Mouse (Mus musculus) R1 (cell line): ENCODE measurements at regions not wholly inside any gene's neighbourhood (a gene's known extent, or its start where the extent isn't known, plus 50 kb on each side); places are given as distances from the start of the nearest gene placed in this dataset.
A peak's percentile ranks its signal among the peaks of the same experiment; 100 is the strongest.

Experiments
- DNase-seq: peaks from one replicate; pipeline ENCODE4 v3.0.0-alpha.2; 2018; ENCODE audit warnings: low read depth, low spot score

GRCm38 (mm10) chr7:83161226-83161625, 294.1 kb downstream of the Mex3b start:
- no peak for DNase-seq

GRCm38 (mm10) chr7:83162868-83163267, 295.7 kb downstream of the Mex3b start:
- no peak for DNase-seq

DNA sequence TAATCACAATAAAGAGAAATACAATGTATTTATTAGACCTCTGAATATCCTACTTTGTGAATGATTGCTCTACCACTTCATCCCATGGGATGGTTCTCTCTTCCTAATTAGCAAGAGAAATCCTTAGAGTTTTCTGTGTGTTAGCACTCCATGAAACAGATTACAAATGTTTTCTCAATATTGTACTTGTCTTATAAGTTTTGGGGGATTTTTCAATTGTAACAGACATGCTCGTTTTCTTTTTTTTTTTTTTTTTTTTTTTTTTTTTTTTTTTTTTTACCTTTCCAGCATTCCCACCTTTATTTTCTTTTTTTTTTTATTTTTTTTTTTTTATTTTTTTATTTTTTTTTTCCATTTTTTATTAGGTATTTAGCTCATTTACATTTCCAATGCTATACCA, 312.3 kb downstream of the Mex3b start:
- no peak for DNase-seq

- DNase-seq = peak; percentile 58
These were observed 319.2 kb downstream of the Mex3b start for GRCm38 (mm10) chr7:83186341-83186740.

- DNase-seq = no peak
These were observed 328.9 kb downstream of the Mex3b start for GRCm38 (mm10) chr7:83195896-83196537.

DNA sequence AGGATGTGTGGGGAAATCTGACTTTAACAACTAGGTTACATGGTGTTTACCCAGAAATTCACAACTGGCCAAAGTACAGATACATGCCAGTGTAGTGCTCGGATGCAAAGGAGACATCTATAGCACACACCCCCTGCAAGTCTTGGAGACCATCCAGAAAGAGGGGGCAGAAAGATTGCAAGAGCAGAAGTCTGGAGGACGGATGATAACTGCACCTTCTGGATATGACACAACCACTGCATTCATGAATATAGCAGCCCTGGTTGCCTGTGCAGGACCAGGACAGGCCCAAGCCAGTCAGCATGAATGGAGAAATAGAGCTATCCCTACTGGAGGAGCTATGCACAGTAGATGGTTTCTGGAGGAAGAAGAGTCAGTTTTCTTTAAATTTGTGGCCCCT, 330.4 kb downstream of the Mex3b start:
- no peak for DNase-seq

- no peak for DNase-seq
These were observed 334.1 kb downstream of the Mex3b start for GRCm38 (mm10) chr7:83201126-83201686.

GRCm38 (mm10) chr7:83201768-83202493, 334.8 kb downstream of the Mex3b start:
- DNase-seq = peak; percentile 52

GRCm38 (mm10) chr7:83203311-83204012, 336.3 kb downstream of the Mex3b start:
- DNase-seq = no peak

DNA sequence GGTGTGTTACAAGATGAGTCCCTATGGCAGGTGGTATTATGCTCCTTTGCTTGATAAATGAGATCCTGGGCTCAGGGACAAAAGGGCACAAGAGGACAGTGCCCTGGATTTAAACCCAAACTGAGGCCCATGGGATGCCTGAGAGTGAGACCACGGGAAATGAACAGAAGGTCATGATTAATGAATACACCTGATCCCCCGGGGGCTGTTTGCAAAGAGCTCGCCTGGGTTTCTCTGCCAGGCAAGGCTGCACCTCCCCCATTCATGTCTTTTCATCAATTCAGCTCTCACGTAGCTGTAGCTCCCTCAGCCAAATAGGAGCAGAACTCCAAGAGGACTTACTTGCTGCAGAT, 336.9 kb downstream of the Mex3b start:
- no peak for DNase-seq

DNA sequence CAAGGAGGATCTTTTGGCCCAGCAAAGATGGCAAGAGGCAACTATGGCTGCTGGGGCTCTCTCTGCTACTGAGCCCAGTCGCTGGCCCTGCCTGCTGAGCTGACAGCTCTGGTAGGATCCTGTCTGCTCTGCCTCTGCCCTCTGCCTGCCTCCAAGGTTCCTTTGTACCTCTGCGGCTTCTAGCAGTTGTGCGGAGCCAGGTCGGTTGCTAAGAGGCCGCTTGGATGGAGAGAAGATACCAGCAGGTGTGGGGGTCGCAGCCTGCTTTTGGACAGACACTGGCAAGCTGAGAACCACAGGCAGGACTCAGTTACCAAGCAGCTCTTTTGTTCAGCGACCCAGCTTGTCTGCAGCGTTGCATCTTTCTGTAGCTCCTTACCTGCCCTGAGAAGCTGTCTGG, 337.6 kb downstream of the Mex3b start:
- DNase-seq = peak; percentile 13

DNA sequence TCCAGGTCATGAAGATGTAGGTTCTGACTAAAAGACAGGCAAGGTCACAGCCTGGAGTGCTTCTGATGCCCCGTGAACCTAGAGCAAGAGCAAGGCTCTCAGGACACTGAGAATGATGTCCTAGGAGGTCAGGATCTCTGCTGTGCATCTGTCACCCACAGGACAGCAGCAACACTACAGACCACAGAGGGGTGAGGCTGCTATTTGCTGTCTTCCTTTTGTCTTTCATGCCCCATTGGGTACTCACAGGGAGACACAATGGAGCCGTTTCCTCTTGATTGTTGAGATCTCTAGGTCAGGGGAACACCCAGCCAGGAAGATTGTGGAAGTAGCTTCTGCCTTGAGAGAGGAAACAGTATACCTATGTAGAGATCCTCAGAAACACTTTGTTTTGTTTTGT, 339.9 kb downstream of the Mex3b start:
- peak; percentile 61 for DNase-seq

DNA sequence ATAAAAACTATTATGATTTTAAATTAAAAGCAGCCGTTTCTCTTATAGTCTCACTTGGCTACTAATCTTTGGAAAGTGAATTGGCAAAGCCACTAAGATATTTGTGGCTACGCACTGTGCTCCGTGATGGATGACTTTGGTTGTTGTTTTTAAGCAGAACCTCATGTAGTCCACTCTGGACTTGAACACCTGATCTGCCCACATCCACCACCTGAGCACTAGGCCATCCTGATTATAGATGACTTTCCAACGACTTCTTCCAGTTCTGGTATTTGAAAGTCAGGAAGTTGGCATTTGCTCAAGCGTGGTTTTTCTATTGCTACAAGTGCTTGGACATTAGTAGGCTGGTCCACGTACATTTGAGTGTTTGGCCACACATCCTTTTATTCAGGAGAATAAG, 344.5 kb downstream of the Mex3b start:
- no peak for DNase-seq

- no peak for DNase-seq
These were observed 355.0 kb downstream of the Mex3b start for GRCm38 (mm10) chr7:83222029-83222722.

DNA sequence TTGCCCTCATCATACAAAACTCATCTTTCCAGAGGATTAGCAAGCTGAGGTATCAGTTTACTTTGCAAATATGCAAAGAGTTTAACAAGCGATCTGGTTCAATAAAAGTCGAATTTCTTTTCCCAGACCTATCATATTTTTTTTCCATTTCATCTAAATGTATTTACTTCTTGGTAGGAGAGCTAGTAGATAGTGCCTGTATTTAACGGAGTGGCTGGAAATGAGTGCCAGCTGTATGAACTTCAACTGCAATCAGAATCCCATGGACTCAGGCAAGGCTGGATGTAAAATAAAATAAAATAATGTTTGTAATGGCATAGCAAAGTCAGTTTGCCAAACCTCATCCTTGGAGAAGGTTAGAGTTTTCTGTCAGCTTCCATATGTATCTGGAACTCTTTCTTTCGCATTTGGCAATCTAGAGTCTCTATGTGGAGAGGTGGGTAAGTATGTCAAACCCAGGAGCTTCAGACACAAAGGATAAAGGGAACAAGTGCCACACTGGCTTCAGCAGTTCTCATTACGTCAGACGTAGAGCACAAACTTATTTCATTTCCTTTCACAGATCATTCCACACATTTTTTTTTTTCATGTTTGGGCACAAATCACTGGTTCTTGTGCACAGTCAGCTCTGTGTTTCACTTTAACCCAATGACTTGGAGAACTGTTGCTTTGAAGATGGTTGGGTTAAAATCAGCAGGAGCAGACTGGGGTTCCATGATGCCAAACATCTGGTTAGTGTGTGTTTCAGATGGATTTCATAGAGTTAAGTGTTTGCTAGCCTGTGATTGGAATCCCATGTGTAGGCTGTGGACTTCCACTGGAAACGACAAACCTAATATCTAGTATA, 357.2 kb upstream of the Tmc3 start:
- DNase-seq = no peak

DNA sequence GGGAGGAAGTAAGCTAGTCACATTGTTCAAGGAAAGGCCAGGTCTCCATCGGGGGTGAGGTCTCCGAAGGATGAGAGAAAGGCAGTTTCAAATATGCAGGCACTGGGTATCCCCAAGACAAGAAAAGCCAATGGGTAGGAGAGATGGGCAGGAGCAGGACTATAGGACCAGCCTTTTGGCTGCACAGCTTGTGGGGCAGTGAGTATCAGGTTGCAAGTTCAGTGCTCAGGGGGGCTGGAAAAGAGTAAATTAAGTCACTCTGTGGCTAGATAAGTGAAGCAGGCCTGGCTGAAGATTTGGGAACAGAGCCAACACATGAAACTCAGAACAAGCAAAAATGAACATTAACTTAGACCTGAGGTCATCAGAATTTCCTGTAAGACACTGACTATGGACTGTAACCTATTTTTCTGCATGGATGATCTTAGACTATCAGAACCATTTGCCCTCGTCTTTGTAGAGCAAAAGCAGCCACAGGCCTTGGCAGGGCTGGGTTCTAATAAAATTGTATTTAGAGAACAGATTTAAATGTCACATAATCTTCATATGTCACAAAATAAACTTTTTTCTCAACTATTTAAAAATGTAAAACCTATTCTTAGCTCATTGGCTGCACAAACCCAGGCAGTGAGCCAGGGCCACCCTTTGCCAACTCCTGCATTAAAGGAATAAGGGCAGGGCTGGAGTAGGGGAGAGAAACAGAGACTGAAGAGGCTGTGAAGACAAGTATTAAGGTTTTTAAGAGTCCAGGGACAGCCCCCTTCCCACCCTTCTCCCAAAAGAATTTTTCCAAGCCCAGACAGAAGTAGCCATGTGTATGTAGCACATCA, 354.0 kb upstream of the Tmc3 start:
- DNase-seq = no peak

DNA sequence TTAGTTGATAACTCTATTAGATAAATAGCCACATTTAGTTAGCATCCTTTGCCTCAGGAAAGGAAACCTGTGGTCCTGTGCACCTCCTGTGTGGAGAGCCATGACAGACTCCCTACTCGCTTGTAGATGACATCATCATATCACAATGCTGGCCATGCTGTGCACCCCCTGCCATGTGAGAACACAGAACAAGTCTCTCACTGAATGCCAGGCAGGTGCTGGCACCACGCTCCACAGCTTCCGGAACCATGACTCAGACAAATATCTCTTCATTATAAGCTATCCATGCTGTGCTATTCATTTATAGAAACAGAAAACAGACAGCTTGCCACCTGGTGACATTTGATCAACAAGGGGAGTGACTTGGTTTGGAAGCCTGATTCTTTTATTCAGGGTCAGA, 349.1 kb upstream of the Tmc3 start:
- peak; percentile 4 for DNase-seq

- DNase-seq = peak; percentile 63
These were observed 347.4 kb upstream of the Tmc3 start for GRCm38 (mm10) chr7:83237336-83237735.

- DNase-seq = no peak
These were observed 346.6 kb upstream of the Tmc3 start for GRCm38 (mm10) chr7:83238091-83238490.

DNA sequence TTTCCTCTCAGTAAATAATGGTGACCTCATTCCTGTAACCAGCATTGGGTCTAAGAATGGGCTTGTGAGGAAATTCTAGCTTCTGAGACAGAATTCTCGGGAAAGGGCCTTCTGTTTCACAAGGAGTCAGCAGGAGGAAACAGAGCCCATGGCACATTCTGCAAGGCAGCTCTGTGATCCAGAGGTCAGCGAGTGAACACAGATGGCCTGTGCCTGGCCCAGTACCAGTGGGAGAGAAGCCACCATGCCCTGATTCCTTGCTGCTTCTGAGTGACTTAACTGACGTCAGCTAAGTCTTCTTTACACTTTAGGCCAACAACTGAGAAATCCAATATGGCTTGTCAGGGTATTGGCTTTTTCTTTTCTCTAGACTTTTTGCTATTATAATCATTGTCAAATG, 342.5 kb upstream of the Tmc3 start:
- no peak for DNase-seq
